Mouse (Mus musculus): ENCODE measurements around the gene Ptprn2.

- TF ChIP-seq CTCF (IDR thresholded peaks at IDR 0.05; ENCODE audit: control insufficient read depth, insufficient read depth, insufficient replicate concordance, low read depth, low read length) (no peak), POLR2A (IDR thresholded peaks at IDR 0.05; ENCODE audit: control insufficient read depth, low read depth, low read length) (no peak)
Observed at GRCm38 (mm10) chr12:116873866-116874585, 388.5 kb downstream of the Ptprn2 start.
